Comparison of ENCODE assay signal across 14 mouse cellular contexts in genomic region chr8:124664414-124664813, GRCm38 (mm10). TPM values are rescaled to one million over a fixed set of nuclear protein-coding genes. Genes with fewer than 3 reads are reported as not detected.
DNase-seq lines count a peak whose midpoint lies in the region; ATAC-seq and TF ChIP-seq lines count a peak whose summit lies in the region.
"Had no signal": no experiment of that assay in that cellular context is flagged by ENCODE, and none has a peak within 500 bp of the region (broad histone marks: within the 10 kb centered on the region; RNA-seq: fewer than 3 reads in every experiment).

No protein-coding gene starts in this region.

- no peak overlapping the region for H3K4me3 ChIP-seq in gastrocnemius, adult 2 months
- H3K4me3 ChIP-seq in hindbrain, embryonic 15.5 days = no peak overlapping the region
- no peak overlapping the region for H3K4me3 ChIP-seq in hindbrain, embryonic 13.5 days
- H3K4me3 ChIP-seq in midbrain, embryonic 15.5 days = no peak overlapping the region
- H3K4me3 ChIP-seq in midbrain, embryonic 14.5 days (replicated peaks; ENCODE audit: low read depth, low read length) = no peak overlapping the region
- no peak overlapping the region for H3K4me3 ChIP-seq in stomach, embryonic 14.5 days (ENCODE audit: low read depth, low read length)

- intact Hi-C loops in gastrocnemius, adult 2 months (cut with DNase I) = loop anchor here (5.0 kb wide), 1 partner anchor 37 kb away; no protein-coding TSS in a partner anchor

- no peaks in the 10 kb centered on the region for H3K27me3 ChIP-seq in hindbrain, embryonic 15.5 days
- H3K27me3 ChIP-seq in hindbrain, embryonic 13.5 days = no peaks in the 10 kb centered on the region
- H3K27me3 ChIP-seq in midbrain, embryonic 15.5 days (replicated peaks) = no peaks in the 10 kb centered on the region
- no peaks in the 10 kb centered on the region for H3K27me3 ChIP-seq in midbrain, embryonic 14.5 days (ENCODE audit: control insufficient read depth, insufficient read depth, low read length)
- no peaks in the 10 kb centered on the region for H3K27me3 ChIP-seq in stomach, embryonic 14.5 days (ENCODE audit: control insufficient read depth, insufficient read depth, low read length)

- no peak overlapping the region for H3K9ac ChIP-seq in hindbrain, embryonic 15.5 days
- H3K9ac ChIP-seq in hindbrain, embryonic 13.5 days = no peak overlapping the region
- no peak overlapping the region for H3K9ac ChIP-seq in midbrain, embryonic 15.5 days
- no peak overlapping the region for H3K9ac ChIP-seq in midbrain, embryonic 14.5 days (replicated peaks; ENCODE audit: low read length)
- no peak overlapping the region for H3K9ac ChIP-seq in stomach, embryonic 14.5 days (replicated peaks; ENCODE audit: low read depth, low read length)

- no peaks in the 10 kb centered on the region for H3K9me3 ChIP-seq in hindbrain, embryonic 15.5 days
- H3K9me3 ChIP-seq in hindbrain, embryonic 13.5 days = no peaks in the 10 kb centered on the region
- H3K9me3 ChIP-seq in midbrain, embryonic 15.5 days = no peaks in the 10 kb centered on the region
- no peaks in the 10 kb centered on the region for H3K9me3 ChIP-seq in midbrain, embryonic 14.5 days (ENCODE audit: control insufficient read depth, low read length)
- H3K9me3 ChIP-seq in stomach, embryonic 14.5 days (ENCODE audit: control insufficient read depth, low read depth, low read length) = no peaks in the 10 kb centered on the region

- no peak for DNase-seq in gastrocnemius, adult 2 months
- DNase-seq in gastrocnemius, postnatal 25 days = no peak
- DNase-seq in midbrain, embryonic 14.5 days = no peak
- no peak for DNase-seq in MN1 (ENCODE audit: low spot score)
- DNase-seq: adrenal gland, adult 8-10 months; lung, adult 18-20 months; lung, postnatal 36 days; right cerebral cortex, adult 18-20 months; thymus, postnatal 14 days had no signal

- peak overlapping the region; percentile 20 for H3K27ac ChIP-seq in gastrocnemius, adult 2 months
- peak overlapping the region; percentile 89; the same call in 1 of the 2 replicates for H3K27ac ChIP-seq in hindbrain, embryonic 15.5 days (replicated peaks)
- H3K27ac ChIP-seq in hindbrain, embryonic 13.5 days = no peak overlapping the region
- H3K27ac ChIP-seq in midbrain, embryonic 15.5 days = peak overlapping the region; percentile 92; the same call in 1 of the 2 replicates
- H3K27ac ChIP-seq in midbrain, embryonic 14.5 days (replicated peaks; ENCODE audit: low read depth, low read length) = no peak overlapping the region
- H3K27ac ChIP-seq in stomach, embryonic 14.5 days (ENCODE audit: low read length) = peak overlapping the region; percentile 87; the same call in 1 of the 2 replicates

- no peak for TF ChIP-seq CTCF in gastrocnemius, adult 2 months (IDR thresholded peaks at IDR 0.05)

- H3K36me3 ChIP-seq in hindbrain, embryonic 15.5 days = no peaks in the 10 kb centered on the region
- no peaks in the 10 kb centered on the region for H3K36me3 ChIP-seq in hindbrain, embryonic 13.5 days
- no peaks in the 10 kb centered on the region for H3K36me3 ChIP-seq in midbrain, embryonic 15.5 days (replicated peaks)
- H3K36me3 ChIP-seq in midbrain, embryonic 14.5 days (ENCODE audit: control insufficient read depth, insufficient read depth, low read length) = no peaks in the 10 kb centered on the region
- no peaks in the 10 kb centered on the region for H3K36me3 ChIP-seq in stomach, embryonic 14.5 days (ENCODE audit: control insufficient read depth, insufficient read depth, low read length)

- ATAC-seq in hindbrain, embryonic 15.5 days (ENCODE audit: low FRiP score, low read depth) = no peak
- ATAC-seq in hindbrain, embryonic 13.5 days (ENCODE audit: low FRiP score) = no peak
- no peak for ATAC-seq in midbrain, embryonic 15.5 days (replicated peaks)
- no peak for ATAC-seq in midbrain, embryonic 14.5 days (ENCODE audit: low FRiP score, low TSS enrichment)
- ATAC-seq in stomach, embryonic 14.5 days (ENCODE audit: insufficient number of reproducible peaks, insufficient read depth, low FRiP score, low read depth) = no peak
- ATAC-seq: inflammation-experienced regulatory T-cells, adult 6 months had no signal

- peaks cover 35% of the 10 kb centered on the region for H3K4me1 ChIP-seq in hindbrain, embryonic 15.5 days (replicated peaks)
- peaks cover 33% of the 10 kb centered on the region for H3K4me1 ChIP-seq in hindbrain, embryonic 13.5 days (replicated peaks)
- peaks cover 33% of the 10 kb centered on the region for H3K4me1 ChIP-seq in midbrain, embryonic 15.5 days
- H3K4me1 ChIP-seq in midbrain, embryonic 14.5 days (ENCODE audit: control insufficient read depth, insufficient read depth, low read length) = peaks cover 29% of the 10 kb centered on the region
- peaks cover 21% of the 10 kb centered on the region for H3K4me1 ChIP-seq in stomach, embryonic 14.5 days (ENCODE audit: control insufficient read depth, insufficient read depth, low read length)

- no peak overlapping the region for H3K4me2 ChIP-seq in hindbrain, embryonic 15.5 days
- no peak overlapping the region for H3K4me2 ChIP-seq in hindbrain, embryonic 13.5 days
- H3K4me2 ChIP-seq in midbrain, embryonic 15.5 days = 0 out of 2 replicates have a peak overlapping the region, but pooled peaks have one; percentile 55
- no peak overlapping the region for H3K4me2 ChIP-seq in midbrain, embryonic 14.5 days (ENCODE audit: low read length)
- no peak overlapping the region for H3K4me2 ChIP-seq in stomach, embryonic 14.5 days (replicated peaks; ENCODE audit: low read depth, low read length)

- 80% methylated on average over 3 of the region's 3 CpGs for WGBS in hindbrain, embryonic 15.5 days
- 80% methylated on average over 3 of the region's 3 CpGs for WGBS in hindbrain, embryonic 13.5 days
- WGBS in midbrain, embryonic 15.5 days = 84% methylated on average over 3 of the region's 3 CpGs
- WGBS in midbrain, embryonic 14.5 days = 93% methylated on average over 3 of the region's 3 CpGs
- 57% methylated on average over 3 of the region's 3 CpGs for WGBS in stomach, embryonic 14.5 days

RNA-seq across cellular contexts. Expression of gene 2310022B05Rik, which starts 1.2 kb away (rescaled TPM):
- 10 to 100 TPM; 10.4 to 17.3 TPM for total RNA-seq in gastrocnemius, adult 2 months (2021)
- 10 to 100 TPM; 13.7 to 14.0 TPM for total RNA-seq in gastrocnemius, postnatal 25 days (2021)
- polyA plus RNA-seq in hindbrain, embryonic 15.5 days (2015; fragmentation: Nextera tagmentation; extraction: Ambion mirVana) = 21.0 and 23.8 TPM in 2 replicates
- 18.4 and 19.1 TPM in 2 replicates for polyA plus RNA-seq in hindbrain, embryonic 13.5 days (2015; fragmentation: Nextera tagmentation; extraction: Ambion mirVana)
- 21.8 and 23.6 TPM in 2 replicates for polyA plus RNA-seq in midbrain, embryonic 15.5 days (2015; fragmentation: Nextera tagmentation; extraction: Ambion mirVana)
- 29.0 and 31.7 TPM in 2 replicates for polyA plus RNA-seq in midbrain, embryonic 14.5 days (2014; fragmentation: Nextera tagmentation; extraction: Ambion mirVana)
- polyA plus RNA-seq in stomach, embryonic 14.5 days (2014; fragmentation: Nextera tagmentation; extraction: Ambion mirVana) = 40.3 and 41.6 TPM in 2 replicates

RNA-seq across cellular contexts. Expression of gene Ttc13, which starts 57.4 kb away (rescaled TPM):
- total RNA-seq in gastrocnemius, adult 2 months (2021) = 10 to 100 TPM; 19.3 to 20.8 TPM
- 10 to 100 TPM; 18.6 to 20.8 TPM for total RNA-seq in gastrocnemius, postnatal 25 days (2021)
- 61.8 and 66.1 TPM in 2 replicates for polyA plus RNA-seq in hindbrain, embryonic 15.5 days (2015; fragmentation: Nextera tagmentation; extraction: Ambion mirVana)
- 58.6 and 61.6 TPM in 2 replicates for polyA plus RNA-seq in hindbrain, embryonic 13.5 days (2015; fragmentation: Nextera tagmentation; extraction: Ambion mirVana)
- 69.4 and 70.2 TPM in 2 replicates for polyA plus RNA-seq in midbrain, embryonic 15.5 days (2015; fragmentation: Nextera tagmentation; extraction: Ambion mirVana)
- 56.3 and 70.9 TPM in 2 replicates for polyA plus RNA-seq in midbrain, embryonic 14.5 days (2014; fragmentation: Nextera tagmentation; extraction: Ambion mirVana)
- 45.5 and 46.9 TPM in 2 replicates for polyA plus RNA-seq in stomach, embryonic 14.5 days (2014; fragmentation: Nextera tagmentation; extraction: Ambion mirVana)

RNA-seq across cellular contexts. Expression of gene Arv1, which starts 57.5 kb away (rescaled TPM):
- total RNA-seq in gastrocnemius, adult 2 months (2021) = 1 to 10 TPM; 2.9 to 3.5 TPM
- 1 to 10 TPM; 3.2 to 3.7 TPM for total RNA-seq in gastrocnemius, postnatal 25 days (2021)
- 35.6 and 40.2 TPM in 2 replicates for polyA plus RNA-seq in hindbrain, embryonic 15.5 days (2015; fragmentation: Nextera tagmentation; extraction: Ambion mirVana)
- 32.8 and 33.3 TPM in 2 replicates for polyA plus RNA-seq in hindbrain, embryonic 13.5 days (2015; fragmentation: Nextera tagmentation; extraction: Ambion mirVana)
- polyA plus RNA-seq in midbrain, embryonic 15.5 days (2015; fragmentation: Nextera tagmentation; extraction: Ambion mirVana) = 32.7 and 37.6 TPM in 2 replicates
- polyA plus RNA-seq in midbrain, embryonic 14.5 days (2014; fragmentation: Nextera tagmentation; extraction: Ambion mirVana) = 36.1 and 39.0 TPM in 2 replicates
- 25.0 and 27.9 TPM in 2 replicates for polyA plus RNA-seq in stomach, embryonic 14.5 days (2014; fragmentation: Nextera tagmentation; extraction: Ambion mirVana)

Comparison
In these comparisons a context has a peak if more than half of its experiments do, and no peak if none do; other contexts are left out.
1. H3K27ac ChIP-seq: peak in gastrocnemius, adult 2 months (single experiment), hindbrain, embryonic 15.5 days (single experiment), midbrain, embryonic 15.5 days (single experiment) and stomach, embryonic 14.5 days (single experiment); none in hindbrain, embryonic 13.5 days (single experiment) and midbrain, embryonic 14.5 days (single experiment).